Comparison of ENCODE assay signal across 8 mouse cellular contexts in the genomic region with DNA sequence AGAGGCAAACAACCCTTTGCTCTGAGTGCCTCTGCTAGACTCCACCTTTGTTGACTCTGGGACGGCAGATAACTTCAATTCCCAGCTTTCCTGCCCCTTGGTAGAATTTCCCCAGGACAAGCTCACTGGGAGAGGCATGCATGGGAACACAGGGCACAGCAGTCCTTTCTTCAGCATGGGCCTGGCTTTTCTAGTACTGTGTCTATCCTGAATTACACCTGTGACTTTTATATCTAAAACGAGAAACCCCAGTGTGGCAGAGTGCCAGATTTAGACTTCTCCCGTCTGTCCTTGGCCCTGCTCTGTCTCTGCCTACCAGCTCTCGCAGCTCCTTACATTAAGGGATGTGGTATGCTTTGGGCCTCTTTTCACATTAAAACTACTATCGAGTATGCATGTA. TPM values are rescaled to one million over a fixed set of nuclear protein-coding genes. Genes with fewer than 3 reads are reported as not detected.
DNase-seq lines count a peak whose midpoint lies in the region; ATAC-seq and TF ChIP-seq lines count a peak whose summit lies in the region.

No protein-coding gene starts in this region.

- no peak for TF ChIP-seq CTCF in gastrocnemius, adult 2 months (IDR thresholded peaks at IDR 0.05)
- no peak for TF ChIP-seq CTCF in intestine, postnatal 0 days (IDR thresholded peaks at IDR 0.05; ENCODE audit: low read depth)

- peak overlapping the region; percentile 65 for H3K27ac ChIP-seq in gastrocnemius, adult 2 months
- peak overlapping the region; percentile 7; the same call in 1 of the 2 replicates for H3K27ac ChIP-seq in embryonic facial prominence, embryonic 10.5 days (replicated peaks)
- H3K27ac ChIP-seq in intestine, postnatal 0 days (ENCODE audit: low read depth, low read length), result peak overlapping the region; percentile 80
- H3K27ac ChIP-seq in midbrain, embryonic 11.5 days (ENCODE audit: low read depth, low read length), result no peak overlapping the region

- no peaks in the 10 kb centered on the region for H3K9me3 ChIP-seq in embryonic facial prominence, embryonic 10.5 days
- H3K9me3 ChIP-seq in intestine, postnatal 0 days (ENCODE audit: control insufficient read depth), result no peaks in the 10 kb centered on the region
- no peaks in the 10 kb centered on the region for H3K9me3 ChIP-seq in midbrain, embryonic 11.5 days (ENCODE audit: control insufficient read depth, low read length)

- no peak for ATAC-seq in intestine, postnatal 0 days
- ATAC-seq in midbrain, embryonic 11.5 days (ENCODE audit: low FRiP score), result no peak
- ATAC-seq in megakaryocyte-erythroid progenitor cell, adult 5-6 weeks (replicated peaks; ENCODE audit: low FRiP score, low TSS enrichment, poor library complexity, severe bottlenecking), result no peak

- intact Hi-C loops in gastrocnemius, adult 2 months (cut with DNase I), result no loop called here

- H3K36me3 ChIP-seq in embryonic facial prominence, embryonic 10.5 days (replicated peaks), result peaks cover 67% of the 10 kb centered on the region
- H3K36me3 ChIP-seq in intestine, postnatal 0 days (ENCODE audit: control insufficient read depth, insufficient read depth), result peaks cover 24% of the 10 kb centered on the region
- H3K36me3 ChIP-seq in midbrain, embryonic 11.5 days (ENCODE audit: control insufficient read depth, insufficient read depth, low read length), result no peaks in the 10 kb centered on the region

- WGBS in embryonic facial prominence, embryonic 10.5 days, result 78% methylated on average over 5 of the region's 5 CpGs
- 10% methylated on average over 5 of the region's 5 CpGs for WGBS in intestine, postnatal 0 days
- 73% methylated on average over 5 of the region's 5 CpGs for WGBS in midbrain, embryonic 11.5 days

- DNase-seq in gastrocnemius, adult 2 months, result no peak
- DNase-seq in gastrocnemius, postnatal 25 days, result no peak
- peak; percentile 31 for DNase-seq in A20 (ENCODE audit: low read depth, low spot score)
- DNase-seq in embryonic facial prominence, embryonic 10.5 days (ENCODE audit: low spot score), result no peak
- no peak for DNase-seq in midbrain, embryonic 11.5 days (ENCODE audit: low spot score, missing footprints)
- no peak for DNase-seq in gastrocnemius, adult 8-10 months (ENCODE audit: low spot score in 2 of 2)

- peak overlapping the region; percentile 18; the same call in 1 of the 2 replicates for H3K9ac ChIP-seq in intestine, postnatal 0 days (ENCODE audit: low read depth, low read length)
- H3K9ac ChIP-seq in midbrain, embryonic 11.5 days (ENCODE audit: low read length), result peak overlapping the region; percentile 10; the same call in 1 of the 2 replicates

- peaks cover 55% of the 10 kb centered on the region for H3K4me1 ChIP-seq in embryonic facial prominence, embryonic 10.5 days
- peaks cover 17% of the 10 kb centered on the region; the same call in 1 of the 2 replicates for H3K4me1 ChIP-seq in intestine, postnatal 0 days (replicated peaks; ENCODE audit: control insufficient read depth, insufficient read depth, low read length)
- peaks cover 29% of the 10 kb centered on the region for H3K4me1 ChIP-seq in midbrain, embryonic 11.5 days (ENCODE audit: control insufficient read depth, insufficient read depth, low read length)

- H3K4me3 ChIP-seq in gastrocnemius, adult 2 months, result peak overlapping the region; percentile 89
- peak overlapping the region; percentile 30 for H3K4me3 ChIP-seq in embryonic facial prominence, embryonic 10.5 days
- peak overlapping the region; percentile 21 for H3K4me3 ChIP-seq in intestine, postnatal 0 days (ENCODE audit: low read depth, low read length)
- H3K4me3 ChIP-seq in midbrain, embryonic 11.5 days (ENCODE audit: low read depth, low read length), result no peak overlapping the region

- H3K27me3 ChIP-seq in embryonic facial prominence, embryonic 10.5 days (replicated peaks; ENCODE audit: low read depth, poor library complexity, severe bottlenecking), result no peaks in the 10 kb centered on the region
- H3K27me3 ChIP-seq in intestine, postnatal 0 days (replicated peaks; ENCODE audit: control insufficient read depth, insufficient read depth, low read length), result no peaks in the 10 kb centered on the region
- H3K27me3 ChIP-seq in midbrain, embryonic 11.5 days (ENCODE audit: control insufficient read depth, insufficient read depth, low read length), result no peaks in the 10 kb centered on the region

- H3K4me2 ChIP-seq in intestine, postnatal 0 days (replicated peaks; ENCODE audit: low read depth), result peak overlapping the region; percentile 72
- no peak overlapping the region for H3K4me2 ChIP-seq in midbrain, embryonic 11.5 days

RNA-seq across cellular contexts. Expression of a gene that starts 10.6 kb away (rescaled TPM):
- total RNA-seq in gastrocnemius, adult 2 months (2021), result 1,000 to 10,000 TPM in 1 of 2 experiments, 100 to 1,000 TPM in 1; 428 to 1,099 TPM
- total RNA-seq in gastrocnemius, postnatal 25 days (2021), result 100 to 1,000 TPM; 133 to 716 TPM
- polyA plus RNA-seq in embryonic facial prominence, embryonic 10.5 days (2016; fragmentation: Nextera tagmentation; extraction: Ambion mirVana), result 597 and 601 TPM in 2 replicates
- polyA plus RNA-seq in intestine, postnatal 0 days (2015; fragmentation: Nextera tagmentation; extraction: Ambion mirVana), result 311 and 332 TPM in 2 replicates
- polyA plus RNA-seq in midbrain, embryonic 11.5 days (2014; fragmentation: Nextera tagmentation; extraction: Ambion mirVana), result 499 and 533 TPM in 2 replicates
- 192 and 222 TPM in 2 replicates for total RNA-seq in megakaryocyte-erythroid progenitor cell, adult 5-6 weeks (2014; fragmentation: Nextera tagmentation)
- total RNA-seq in megakaryocyte-erythroid progenitor cell, adult 5-6 weeks (2017), result 375 and 390 TPM in 2 replicates
- 100 to 1,000 TPM; 385 to 462 (median 429) TPM for total RNA-seq in gastrocnemius, adult 8-10 months (2022)

RNA-seq across cellular contexts. Expression of a gene that starts 20.9 kb away (rescaled TPM):
- total RNA-seq in gastrocnemius, adult 2 months (2021), result under 1 TPM; 0.05 to 0.11 TPM
- total RNA-seq in gastrocnemius, postnatal 25 days (2021), result under 1 TPM; 0.05 to 0.08 TPM
- polyA plus RNA-seq in embryonic facial prominence, embryonic 10.5 days (2016; fragmentation: Nextera tagmentation; extraction: Ambion mirVana), result 0.55 and 0.59 TPM in 2 replicates
- 0.03 TPM in 1 of 2 replicates, not detected in the other for polyA plus RNA-seq in intestine, postnatal 0 days (2015; fragmentation: Nextera tagmentation; extraction: Ambion mirVana)
- 0.57 and 0.60 TPM in 2 replicates for polyA plus RNA-seq in midbrain, embryonic 11.5 days (2014; fragmentation: Nextera tagmentation; extraction: Ambion mirVana)
- 0.05 TPM in 1 of 2 replicates, not detected in the other for total RNA-seq in megakaryocyte-erythroid progenitor cell, adult 5-6 weeks (2014; fragmentation: Nextera tagmentation)
- not detected in 2 replicates for total RNA-seq in megakaryocyte-erythroid progenitor cell, adult 5-6 weeks (2017)
- under 1 TPM in 2 of 4 experiments, not detected in 2; 0.05 to 0.10 TPM for total RNA-seq in gastrocnemius, adult 8-10 months (2022)

RNA-seq across cellular contexts. Expression of a gene that starts 30.6 kb away (rescaled TPM):
- total RNA-seq in gastrocnemius, adult 2 months (2021), result 100 to 1,000 TPM in 1 of 2 experiments, 10 to 100 TPM in 1; 94.5 to 104 TPM
- 10 to 100 TPM; 79.1 to 79.3 TPM for total RNA-seq in gastrocnemius, postnatal 25 days (2021)
- 240 and 243 TPM in 2 replicates for polyA plus RNA-seq in embryonic facial prominence, embryonic 10.5 days (2016; fragmentation: Nextera tagmentation; extraction: Ambion mirVana)
- polyA plus RNA-seq in intestine, postnatal 0 days (2015; fragmentation: Nextera tagmentation; extraction: Ambion mirVana), result 112 and 117 TPM in 2 replicates
- 209 and 218 TPM in 2 replicates for polyA plus RNA-seq in midbrain, embryonic 11.5 days (2014; fragmentation: Nextera tagmentation; extraction: Ambion mirVana)
- total RNA-seq in megakaryocyte-erythroid progenitor cell, adult 5-6 weeks (2014; fragmentation: Nextera tagmentation), result 319 and 326 TPM in 2 replicates
- total RNA-seq in megakaryocyte-erythroid progenitor cell, adult 5-6 weeks (2017), result 151 and 159 TPM in 2 replicates
- total RNA-seq in gastrocnemius, adult 8-10 months (2022), result 10 to 100 TPM; 77.3 to 99.8 (median 88.6) TPM

RNA-seq across cellular contexts. Expression of a gene that starts 31.6 kb away (rescaled TPM):
- 10 to 100 TPM; 82.0 to 93.3 TPM for total RNA-seq in gastrocnemius, adult 2 months (2021)
- 10 to 100 TPM; 84.1 to 84.9 TPM for total RNA-seq in gastrocnemius, postnatal 25 days (2021)
- polyA plus RNA-seq in embryonic facial prominence, embryonic 10.5 days (2016; fragmentation: Nextera tagmentation; extraction: Ambion mirVana), result 181 and 195 TPM in 2 replicates
- polyA plus RNA-seq in intestine, postnatal 0 days (2015; fragmentation: Nextera tagmentation; extraction: Ambion mirVana), result 128 and 130 TPM in 2 replicates
- 207 and 227 TPM in 2 replicates for polyA plus RNA-seq in midbrain, embryonic 11.5 days (2014; fragmentation: Nextera tagmentation; extraction: Ambion mirVana)
- total RNA-seq in megakaryocyte-erythroid progenitor cell, adult 5-6 weeks (2014; fragmentation: Nextera tagmentation), result 47.5 and 67.7 TPM in 2 replicates
- total RNA-seq in megakaryocyte-erythroid progenitor cell, adult 5-6 weeks (2017), result 42.7 and 55.0 TPM in 2 replicates
- total RNA-seq in gastrocnemius, adult 8-10 months (2022), result 100 to 1,000 TPM in 3 of 4 experiments, 10 to 100 TPM in 1; 99.6 to 117 (median 106) TPM
